Mouse (Mus musculus): ENCODE results near the gene Gm20388.

Gene Gm20388

GRCm38 (mm10) chr8:120091032-120091431 lies 180.4 kb downstream of the Gm20388 start:
- DNase-seq (ENCODE audit: low spot score): no peak

- DNase-seq (ENCODE audit: low spot score): no peak
Observed at GRCm38 (mm10) chr8:120093103-120093502, 182.5 kb downstream of the Gm20388 start.

GRCm38 (mm10) chr8:120094801-120095200 lies 184.2 kb downstream of the Gm20388 start:
- no peak for DNase-seq (ENCODE audit: low spot score)

GRCm38 (mm10) chr8:120096486-120096885 lies 185.8 kb downstream of the Gm20388 start:
- DNase-seq (ENCODE audit: low spot score): no peak

- no peak for DNase-seq (ENCODE audit: low spot score)
Observed at GRCm38 (mm10) chr8:120100388-120101067, 189.9 kb downstream of the Gm20388 start.

GRCm38 (mm10) chr8:120101068-120101972 lies 190.7 kb downstream of the Gm20388 start, which contains the start of gene Zdhhc7:
Zdhhc7 (minus strand) TSS chr8:120101482.
- DNase-seq (ENCODE audit: low spot score): peak; percentile 70

- no peak for DNase-seq (ENCODE audit: low spot score)
Observed at GRCm38 (mm10) chr8:120103916-120104315, 193.3 kb downstream of the Gm20388 start.

- DNase-seq (ENCODE audit: low spot score): peak; percentile 44
Observed at GRCm38 (mm10) chr8:120104721-120105272, 194.2 kb downstream of the Gm20388 start.

- no peak for DNase-seq (ENCODE audit: low spot score)
Observed at GRCm38 (mm10) chr8:120109149-120109548, 198.5 kb downstream of the Gm20388 start.

GRCm38 (mm10) chr8:120110966-120111365 lies 200.3 kb downstream of the Gm20388 start:
- DNase-seq (ENCODE audit: low spot score): no peak

- no peak for DNase-seq (ENCODE audit: low spot score)
Observed at GRCm38 (mm10) chr8:120111382-120111781, 200.7 kb downstream of the Gm20388 start.

- DNase-seq (ENCODE audit: low spot score): no peak
Observed at GRCm38 (mm10) chr8:120112535-120112934, 201.9 kb downstream of the Gm20388 start.

GRCm38 (mm10) chr8:120113306-120113705 lies 202.7 kb downstream of the Gm20388 start:
- no peak for DNase-seq (ENCODE audit: low spot score)

GRCm38 (mm10) chr8:120113758-120114255 lies 203.2 kb downstream of the Gm20388 start, which contains the start of gene 6430548M08Rik:
6430548M08Rik (plus strand) TSS chr8:120114152.
- peak; percentile 100 for DNase-seq (ENCODE audit: low spot score)

GRCm38 (mm10) chr8:120114315-120114841 lies 203.7 kb downstream of the Gm20388 start:
- peak; percentile 26 for DNase-seq (ENCODE audit: low spot score)

- DNase-seq (ENCODE audit: low spot score): no peak
Observed at GRCm38 (mm10) chr8:120116600-120116999, 206.0 kb downstream of the Gm20388 start.

- DNase-seq (ENCODE audit: low spot score): no peak
Observed at GRCm38 (mm10) chr8:120118162-120118561, 207.5 kb downstream of the Gm20388 start.

GRCm38 (mm10) chr8:120118847-120119246 lies 208.2 kb downstream of the Gm20388 start:
- no peak for DNase-seq (ENCODE audit: low spot score)

GRCm38 (mm10) chr8:120119429-120119828 lies 208.8 kb downstream of the Gm20388 start:
- DNase-seq (ENCODE audit: low spot score): no peak

GRCm38 (mm10) chr8:120119931-120120330 lies 209.3 kb downstream of the Gm20388 start:
- no peak for DNase-seq (ENCODE audit: low spot score)

GRCm38 (mm10) chr8:120120951-120121350 lies 210.3 kb downstream of the Gm20388 start:
- DNase-seq (ENCODE audit: low spot score): no peak

- DNase-seq (ENCODE audit: low spot score): no peak
Observed at GRCm38 (mm10) chr8:120124261-120124660, 213.6 kb downstream of the Gm20388 start.

All from T-cell, adult 2 months (primary cell).